Mouse (Mus musculus) midbrain, embryonic 11.5 days (tissue): Measurements from ENCODE around the gene Uba3. TPM values are rescaled to one million over a fixed set of nuclear protein-coding genes. Genes with fewer than 3 reads are reported as not detected.

Experiments
- ATAC-seq: fragments of 200-750 bp; cut with Nextera tagmentation; 2 replicates; pipeline ENCODE4 v1.8.0; 2017; ENCODE audit warnings: moderate TSS enrichment, moderate library complexity; ENCODE audit not compliant: low FRiP score
- DNase-seq: peaks from one replicate; pipeline ENCODE4 v3.0.0; 2015; ENCODE audit warnings: low spot score; ENCODE audit errors: missing footprints
- H3K27ac ChIP-seq: fragments of 300-500 bp; sonication (generic); 2 replicates; pipeline ENCODE4 v1.5.1; 2014; ENCODE audit warnings: low read depth, low read length
- H3K27me3 ChIP-seq: fragments of 300-500 bp; sonication (generic); 2 replicates; pipeline ENCODE4 v1.6.1; 2014; ENCODE audit warnings: mild to moderate bottlenecking, low read length, moderate library complexity, mixed read lengths; ENCODE audit not compliant: control insufficient read depth, insufficient read depth
- H3K36me3 ChIP-seq: fragments of 300-500 bp; sonication (generic); 2 replicates; pipeline ENCODE4 v1.6.1; 2014; ENCODE audit warnings: mild to moderate bottlenecking, low read length, moderate library complexity, mixed read lengths; ENCODE audit not compliant: control insufficient read depth, insufficient read depth
- H3K4me1 ChIP-seq: fragments of 300-500 bp; sonication (generic); 2 replicates; pipeline ENCODE4 v1.6.1; 2014; ENCODE audit warnings: low read length; ENCODE audit not compliant: control insufficient read depth, insufficient read depth
- H3K4me2 ChIP-seq: fragments of 300-500 bp; sonication (generic); 2 replicates; pipeline ENCODE4 v1.6.1; 2014; ENCODE audit warnings: mild to moderate bottlenecking, moderate library complexity
- H3K4me3 ChIP-seq: fragments of 300-500 bp; sonication (generic); 2 replicates; pipeline ENCODE4 v1.5.1; 2014; ENCODE audit warnings: low read depth, low read length
- H3K9ac ChIP-seq: fragments of 300-500 bp; sonication (generic); 2 replicates; pipeline ENCODE4 v1.6.1; 2014; ENCODE audit warnings: low read length
- H3K9me3 ChIP-seq: fragments of 300-500 bp; sonication (generic); 2 replicates; pipeline ENCODE4 v1.6.1; 2016; ENCODE audit warnings: low read length; ENCODE audit not compliant: control insufficient read depth
- WGBS: fragments of 180-500 bp; shearing (Covaris S2); extraction: QIAGEN DNeasy Blood & Tissue Kit; methylation state at CpG from one replicate; pipeline ENCODE4 v1.1.7; 2014; 5-methylcytosine and 5-hydroxymethylcytosine counted together
- polyA plus RNA-seq: library from polyadenylated mRNA; unstranded; fragments of >200 nt; fragmentation: Nextera tagmentation; extraction: Ambion mirVana; gene quantifications from 2 replicates; pipeline ENCODE4 v1.2.1, GENCODE M21; 2014

Uba3 gene
- polyA plus RNA-seq, 1 experiment from 2014 or later = 99.4 TPM

GRCm38 (mm10) chr6:97149721-97150120, 55.7 kb downstream of the Uba3 start:
- WGBS = 88% methylated on average over 2 of the region's 2 CpGs
- DNase-seq = no peak
- no peak overlapping the region for H3K4me3 ChIP-seq

GRCm38 (mm10) chr6:97148383-97149251, 56.8 kb downstream of the Uba3 start, which contains the start of gene Eogt:
TSS of gene Eogt (minus strand) at chr6:97149182.
- peak within 1 kb of the TSS; percentile 48 for H3K27ac ChIP-seq
- peak within 1 kb of the TSS; percentile 67 for H3K4me3 ChIP-seq
- no peaks in the 10 kb centered on the region for H3K36me3 ChIP-seq
- no peaks in the 10 kb centered on the region for H3K27me3 ChIP-seq
- 1% methylated on average over 55 of the region's 56 CpGs for WGBS
- ATAC-seq (peak; percentile 80), DNase-seq (peak; percentile 96)
- H3K4me2 ChIP-seq = peak within 1 kb of the TSS; percentile 99
- H3K9me3 ChIP-seq = no peaks in the 10 kb centered on the region
- peak within 1 kb of the TSS; percentile 90 for H3K9ac ChIP-seq
- H3K4me1 ChIP-seq = peaks cover 16% of the 10 kb centered on the region; the same call in 1 of the 2 replicates

More at GRCm38 (mm10) chr6:97149721-97150120, 55.7 kb downstream of the Uba3 start:
- H3K9me3 ChIP-seq = no peaks in the 10 kb centered on the region
- no peaks in the 10 kb centered on the region for H3K36me3 ChIP-seq
- peaks cover 16% of the 10 kb centered on the region; the same call in 1 of the 2 replicates for H3K4me1 ChIP-seq
- no peak overlapping the region for H3K9ac ChIP-seq
- no peaks in the 10 kb centered on the region for H3K27me3 ChIP-seq
- H3K27ac ChIP-seq = no peak overlapping the region
- no peak for ATAC-seq
- H3K4me2 ChIP-seq = no peak overlapping the region

GRCm38 (mm10) chr6:97147755-97148382, 57.6 kb downstream of the Uba3 start:
- peak; percentile 22 for ATAC-seq
- Histone ChIP-seq H3K4me3 (peak overlapping the region; percentile 67), H3K27me3 (no peaks in the 10 kb centered on the region), H3K9ac (peak overlapping the region; percentile 90), H3K4me2 (peak overlapping the region; percentile 99), H3K9me3 (no peaks in the 10 kb centered on the region), H3K36me3 (no peaks in the 10 kb centered on the region), H3K27ac (no peak overlapping the region), H3K4me1 (peaks cover 16% of the 10 kb centered on the region; the same call in 1 of the 2 replicates)
- peak; percentile 95 for DNase-seq
- 20% methylated on average over 18 of the region's 18 CpGs for WGBS

GRCm38 (mm10) chr6:97145156-97145555, 60.3 kb downstream of the Uba3 start:
- H3K27ac ChIP-seq = no peak overlapping the region
- no peak overlapping the region for H3K9ac ChIP-seq
- peaks cover 16% of the 10 kb centered on the region; the same call in 1 of the 2 replicates for H3K4me1 ChIP-seq
- no peak for ATAC-seq
- H3K27me3 ChIP-seq = no peaks in the 10 kb centered on the region
- no peaks in the 10 kb centered on the region for H3K36me3 ChIP-seq
- H3K4me3 ChIP-seq = no peak overlapping the region
- H3K9me3 ChIP-seq = no peaks in the 10 kb centered on the region
- WGBS = 90% methylated on average over 7 of the region's 7 CpGs
- no peak overlapping the region for H3K4me2 ChIP-seq
- no peak for DNase-seq

GRCm38 (mm10) chr6:97144359-97144758, 61.1 kb downstream of the Uba3 start:
- WGBS = 53% methylated on average over 7 of the region's 7 CpGs
- no peak for ATAC-seq

GRCm38 (mm10) chr6:97142611-97143010, 62.8 kb downstream of the Uba3 start:
- no peak for ATAC-seq
- no peaks in the 10 kb centered on the region for H3K36me3 ChIP-seq
- no peak overlapping the region for H3K4me3 ChIP-seq
- H3K4me1 ChIP-seq = peaks cover 4% of the 10 kb centered on the region; the same call in 1 of the 2 replicates
- no peak overlapping the region for H3K4me2 ChIP-seq
- DNase-seq = no peak
- no peaks in the 10 kb centered on the region for H3K9me3 ChIP-seq
- WGBS = 87% methylated on average over 8 of the region's 8 CpGs
- H3K27ac ChIP-seq = no peak overlapping the region
- no peaks in the 10 kb centered on the region for H3K27me3 ChIP-seq
- H3K9ac ChIP-seq = no peak overlapping the region

More at GRCm38 (mm10) chr6:97144359-97144758, 61.1 kb downstream of the Uba3 start:
- H3K27ac ChIP-seq = no peak overlapping the region
- H3K4me1 ChIP-seq = peaks cover 16% of the 10 kb centered on the region; the same call in 1 of the 2 replicates
- H3K4me3 ChIP-seq = no peak overlapping the region
- no peak overlapping the region for H3K9ac ChIP-seq
- no peak for DNase-seq
- H3K4me2 ChIP-seq = no peak overlapping the region
- no peaks in the 10 kb centered on the region for H3K9me3 ChIP-seq
- no peaks in the 10 kb centered on the region for H3K36me3 ChIP-seq
- H3K27me3 ChIP-seq = no peaks in the 10 kb centered on the region

GRCm38 (mm10) chr6:97141811-97142210, 63.6 kb downstream of the Uba3 start:
- Histone ChIP-seq H3K4me3 (no peak overlapping the region), H3K4me1 (no peaks in the 10 kb centered on the region; the same call in 1 of the 2 replicates), H3K9ac (no peak overlapping the region), H3K27me3 (no peaks in the 10 kb centered on the region), H3K9me3 (no peaks in the 10 kb centered on the region), H3K36me3 (no peaks in the 10 kb centered on the region), H3K27ac (no peak overlapping the region), H3K4me2 (no peak overlapping the region)
- 87% methylated on average over 7 of the region's 7 CpGs for WGBS
- DNase-seq = no peak
- no peak for ATAC-seq
